Mouse (Mus musculus) brain, embryonic 18.5 days (tissue): ENCODE results near the gene Ppp1r12c.

Source experiments
- DNase-seq: peaks from one replicate; pipeline ENCODE4 v3.0.0-alpha.2; 2012; ENCODE audit warnings: low read depth, low spot score

The Ppp1r12c gene

DNA sequence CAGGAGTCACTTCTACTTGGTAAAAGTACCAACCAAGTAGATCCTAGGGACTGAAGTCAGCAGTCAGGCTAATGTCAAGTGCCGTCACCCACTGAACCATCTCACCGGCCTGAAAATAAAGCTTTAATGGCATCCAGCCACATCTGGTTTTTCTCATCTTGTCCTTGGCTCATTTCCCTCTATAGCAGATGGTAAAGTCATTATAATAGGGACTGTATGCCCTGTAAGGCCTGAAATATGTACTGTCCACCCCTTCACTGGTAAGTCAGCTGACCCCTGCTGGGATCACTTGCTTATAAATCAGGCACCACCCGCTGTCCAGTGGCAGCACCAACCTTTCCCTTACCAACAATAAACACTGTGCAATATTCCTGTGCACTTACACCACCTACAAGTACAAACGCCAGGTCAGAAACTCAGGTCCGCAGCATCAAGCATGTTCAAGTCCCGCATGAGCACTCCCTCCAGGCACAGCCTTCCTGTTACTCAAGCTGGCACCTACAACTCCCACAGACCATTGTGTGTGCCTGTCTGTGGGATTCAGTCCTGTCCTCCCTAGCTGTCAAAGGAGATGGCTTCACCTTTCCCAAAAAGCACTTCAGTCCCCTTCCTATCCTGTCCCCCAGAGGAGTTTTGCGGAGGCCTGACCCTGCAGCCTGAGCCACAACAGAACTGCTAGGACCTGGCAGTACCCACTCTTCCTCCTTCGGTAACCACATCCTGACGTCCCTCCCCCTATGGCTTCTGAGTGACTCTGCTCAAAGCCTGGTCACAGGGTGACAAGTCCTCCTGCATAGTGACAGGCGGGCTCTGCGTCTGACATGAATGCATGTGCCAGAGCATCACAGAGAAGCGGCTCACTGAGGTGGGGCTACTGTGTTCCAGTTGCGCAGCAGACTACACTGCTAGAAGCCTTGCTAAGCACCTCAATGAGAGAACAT is 8.9 kb downstream of the Ppp1r12c start:
- no peak for DNase-seq

GRCm38 (mm10) chr7:4491308-4491707 is 10.2 kb downstream of the Ppp1r12c start:
- DNase-seq: no peak

- no peak for DNase-seq
Observed at GRCm38 (mm10) chr7:4482281-4482680, 19.2 kb downstream of the Ppp1r12c start.

DNA sequence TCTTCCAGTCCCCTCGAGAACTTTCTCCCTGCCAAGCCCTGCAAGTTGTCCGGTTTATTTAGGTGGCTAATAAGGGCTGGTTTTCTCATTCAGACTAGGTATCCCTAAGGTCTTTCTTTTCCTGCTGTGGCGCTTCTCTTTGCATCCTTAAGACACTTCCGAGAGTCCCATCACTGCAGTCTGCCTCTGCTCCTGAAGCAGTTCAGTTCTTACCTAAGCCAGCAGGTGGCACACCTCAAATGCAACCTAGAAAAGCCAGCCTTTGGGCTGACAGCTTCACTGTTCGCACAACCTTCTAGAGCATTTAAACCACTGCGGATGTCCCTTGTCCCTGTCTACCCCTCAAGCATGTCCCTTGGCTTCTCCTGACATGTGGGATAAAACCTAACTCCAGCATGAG is 21.8 kb downstream of the Ppp1r12c start:
- DNase-seq: no peak

- no peak for DNase-seq
Observed at GRCm38 (mm10) chr7:4478796-4479291, 22.6 kb downstream of the Ppp1r12c start.

GRCm38 (mm10) chr7:4478021-4478795 is 23.3 kb downstream of the Ppp1r12c start:
- no peak for DNase-seq

GRCm38 (mm10) chr7:4473940-4474339 is 27.5 kb downstream of the Ppp1r12c start:
- no peak for DNase-seq

DNA sequence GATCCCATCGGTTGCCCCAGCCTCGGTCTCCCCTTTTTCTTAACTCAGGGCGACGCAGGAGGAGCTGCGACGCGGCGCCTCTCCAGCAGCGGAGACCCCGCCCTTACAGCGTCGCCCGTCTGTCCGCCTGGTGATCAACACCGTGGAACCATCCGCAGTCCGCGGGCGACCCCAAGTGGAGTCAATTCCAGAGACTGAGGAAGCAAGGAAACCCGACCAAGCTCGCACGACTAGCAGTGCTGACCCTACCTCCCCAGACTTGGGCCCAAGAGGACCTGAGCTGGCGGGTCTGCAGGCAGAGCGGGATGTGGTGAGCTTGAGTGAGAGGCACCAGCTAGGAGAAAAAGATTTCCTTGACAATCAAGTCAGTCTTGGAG is 30.3 kb downstream of the Ppp1r12c start:
- peak; percentile 43 for DNase-seq

DNA sequence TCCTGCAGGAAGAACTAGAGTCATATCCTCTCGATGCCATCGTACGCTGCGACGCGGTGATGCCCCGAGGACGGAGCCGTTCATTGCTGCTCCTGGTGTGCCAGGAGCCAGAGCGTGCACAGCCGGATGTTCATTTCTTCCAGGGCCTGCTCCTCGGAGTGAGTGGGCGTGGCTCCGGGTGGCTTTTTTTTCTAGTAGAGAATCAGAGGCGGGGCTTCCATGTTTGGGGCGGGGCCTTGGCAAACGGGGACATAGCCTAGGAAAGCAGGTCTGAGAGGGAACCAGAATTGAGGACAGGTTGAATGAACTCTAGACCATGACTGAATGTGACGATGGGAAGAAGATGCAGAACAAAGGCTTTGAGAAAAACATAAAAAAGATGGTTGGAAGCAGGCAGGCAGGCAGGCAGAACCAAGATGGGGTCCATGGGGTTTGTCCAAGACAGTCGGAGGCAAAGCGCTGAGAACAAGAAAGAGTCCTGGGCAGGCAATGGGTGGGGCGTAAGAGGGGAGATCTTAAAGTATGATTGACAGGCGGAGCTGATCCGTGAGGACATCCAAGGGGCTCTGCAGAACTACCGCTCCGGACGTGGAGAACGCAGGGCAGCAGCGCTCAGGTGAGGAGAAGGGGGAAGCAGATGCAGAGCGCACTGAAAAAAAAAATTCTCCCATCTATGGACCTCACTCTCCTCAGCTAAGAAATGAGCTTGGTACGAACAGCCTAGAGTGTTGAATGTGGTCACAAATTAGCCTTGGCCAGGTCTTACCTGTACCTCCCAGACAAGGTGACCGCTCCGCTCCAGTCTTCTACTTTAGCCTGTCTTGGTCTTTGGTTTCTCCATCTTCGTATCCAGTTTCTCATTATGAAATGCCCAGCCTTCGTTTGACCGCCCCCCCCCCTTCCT is 31.0 kb downstream of the Ppp1r12c start:
- no peak for DNase-seq

GRCm38 (mm10) chr7:4467801-4468200 is 33.7 kb downstream of the Ppp1r12c start:
- no peak for DNase-seq

GRCm38 (mm10) chr7:4464194-4464824 is 37.2 kb downstream of the Ppp1r12c start:
- no peak for DNase-seq

- DNase-seq: no peak
Observed at GRCm38 (mm10) chr7:4460576-4461434, 40.7 kb downstream of the Ppp1r12c start, which contains the start of gene Eps8l1. TSS of gene Eps8l1 (plus strand) at chr7:4460674.

DNA sequence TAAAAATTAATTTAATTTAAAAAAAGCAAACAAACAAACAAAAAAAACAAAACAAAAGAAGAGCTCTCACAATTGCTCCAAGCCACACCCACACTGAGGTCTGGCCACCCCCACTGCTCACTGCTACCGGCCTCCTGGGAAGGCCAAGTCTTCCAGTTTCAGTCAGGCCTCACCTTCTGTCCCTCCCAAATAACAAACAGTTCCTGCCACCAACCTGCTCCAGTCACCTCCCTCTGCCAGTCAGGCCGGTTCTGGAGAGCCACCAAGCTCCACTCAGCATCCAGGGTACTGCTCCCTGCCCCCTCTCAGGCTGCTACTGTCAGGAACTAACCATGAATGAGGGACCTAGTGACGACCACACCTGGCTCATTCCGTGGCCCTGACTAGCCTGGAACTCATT is 48.8 kb downstream of the Ppp1r12c start:
- no peak for DNase-seq

- DNase-seq: no peak
Observed at GRCm38 (mm10) chr7:4449211-4449610, 52.3 kb downstream of the Ppp1r12c start.

DNA sequence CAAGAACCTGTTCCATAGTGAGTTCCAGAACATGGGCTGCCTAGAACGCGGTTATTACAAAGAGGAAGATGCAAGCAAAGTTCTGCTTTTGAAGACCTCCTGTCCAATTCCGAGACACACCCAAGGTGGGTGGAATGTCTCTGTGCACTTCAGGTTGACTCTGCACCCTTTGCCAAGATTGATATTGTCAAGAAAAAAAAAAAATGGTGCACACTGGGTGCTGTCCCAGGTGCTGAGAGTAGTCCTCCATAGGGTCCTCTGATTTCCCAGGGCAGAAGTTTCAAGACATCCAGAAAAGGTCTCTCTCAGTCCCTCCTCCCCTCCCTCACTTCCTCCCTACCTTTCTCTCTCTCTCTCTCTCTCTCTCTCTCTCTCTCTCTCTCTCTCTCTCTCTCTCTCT is 53.0 kb downstream of the Ppp1r12c start:
- no peak for DNase-seq

GRCm38 (mm10) chr7:4447138-4447537 is 54.3 kb downstream of the Ppp1r12c start:
- no peak for DNase-seq

DNA sequence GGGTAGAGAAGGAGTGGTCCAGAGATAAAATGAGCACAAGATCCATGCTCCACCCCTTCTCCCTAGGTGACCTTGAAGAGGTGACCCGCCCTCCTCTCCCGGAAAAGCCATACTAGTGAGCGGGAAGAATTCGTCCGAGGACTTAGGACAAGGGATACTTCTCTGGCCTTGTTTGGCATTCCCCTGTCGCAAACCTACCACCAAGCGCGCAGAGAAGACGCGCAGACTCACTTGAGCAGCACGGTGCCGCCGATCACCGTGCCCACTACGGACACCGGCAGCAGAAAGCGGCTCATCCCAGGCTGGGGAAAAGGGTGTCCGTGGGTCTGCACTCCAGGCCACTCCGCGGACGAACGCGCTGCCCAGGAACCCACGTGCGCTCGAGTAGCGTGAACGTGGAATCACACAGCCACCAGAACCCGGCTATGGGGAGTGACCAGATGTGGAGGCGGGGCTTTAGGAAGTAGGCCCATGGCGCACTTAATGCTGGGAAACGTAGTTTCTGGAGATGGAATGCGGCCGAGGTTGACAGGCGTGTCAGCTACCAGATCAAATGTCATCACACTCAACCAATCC is 56.2 kb downstream of the Ppp1r12c start, which contains the start of gene Rdh13:
Gene Rdh13 (minus strand): TSS at position 434 of the 576 bp plus-strand sequence.
- peak; percentile 77 for DNase-seq

DNA sequence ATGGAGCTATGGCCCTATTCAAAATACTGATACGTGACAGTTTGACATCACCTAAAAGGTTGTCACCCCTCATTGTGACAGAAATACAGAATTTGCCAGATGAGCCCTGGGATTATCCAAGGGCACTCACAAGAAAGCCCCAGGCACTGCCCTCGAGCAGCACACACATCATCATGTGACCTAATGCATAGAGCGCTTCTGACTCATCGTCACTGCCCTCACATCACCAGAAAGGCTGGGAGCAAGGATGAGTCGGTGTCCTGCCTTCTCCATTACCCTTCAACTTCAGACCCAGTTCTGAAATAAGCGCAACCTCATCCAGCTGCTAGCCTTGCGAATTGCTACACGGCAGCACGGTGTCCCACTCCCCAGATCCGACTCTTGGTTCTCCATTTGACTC is 60.9 kb downstream of the Ppp1r12c start:
- no peak for DNase-seq

DNA sequence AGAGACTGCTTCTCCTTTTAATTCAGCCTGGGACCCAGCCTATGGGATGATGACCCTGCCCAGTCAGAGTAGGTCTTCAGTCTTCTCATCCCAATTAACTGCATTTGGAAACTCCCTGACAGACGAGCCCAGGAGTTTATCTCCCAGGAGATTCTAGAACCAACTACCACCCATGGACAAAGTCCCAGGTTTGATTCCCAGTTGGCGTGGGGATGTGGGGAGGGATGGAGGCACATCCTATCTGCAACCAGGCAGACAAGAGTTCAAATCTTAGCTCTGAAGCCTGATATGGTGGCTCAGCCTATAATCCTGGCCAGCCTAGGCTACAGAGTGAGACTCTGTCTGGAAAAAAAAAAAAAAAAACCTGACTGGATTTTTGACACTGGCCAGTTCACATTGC is 63.8 kb downstream of the Ppp1r12c start:
- DNase-seq: no peak
